In genomic region chr1:185329851-185330250, GRCm38 (mm10) we compare ENCODE assay signal across 8 mouse cellular contexts. TPM values are rescaled to one million over a fixed set of nuclear protein-coding genes. Genes with fewer than 3 reads are reported as not detected.
DNase-seq lines count a peak whose midpoint lies in the region; ATAC-seq and TF ChIP-seq lines count a peak whose summit lies in the region.

No protein-coding gene starts in this region.

- TF ChIP-seq RAD21 in CH12.LX (IDR thresholded peaks at IDR 0.05; ENCODE audit: low read depth, low read length) = no peak

- in situ Hi-C loops in CH12.LX (cut with MboI; ENCODE audit: low pct_ligation_motif_present, low pct_unique_long_range_greater_than_20kb, low sequenced_read_pairs) = no loop called here

- no peak overlapping the region for H3K9ac ChIP-seq in heart, embryonic 12.5 days
- peak overlapping the region; percentile 78 for H3K9ac ChIP-seq in CH12.LX (ENCODE audit: insufficient read depth, low read depth)
- H3K9ac ChIP-seq in forebrain, embryonic 16.5 days (replicated peaks; ENCODE audit: low read depth, low read length) = no peak overlapping the region
- no peak overlapping the region for H3K9ac ChIP-seq in liver, embryonic 16.5 days (ENCODE audit: low read depth, low read length)

- TF ChIP-seq EP300 in CH12.LX (IDR thresholded peaks at IDR 0.05; ENCODE audit: low read length) = no peak

- H3K27ac ChIP-seq in heart, embryonic 12.5 days (ENCODE audit: poor library complexity, severe bottlenecking) = no peak overlapping the region
- H3K27ac ChIP-seq in CH12.LX (ENCODE audit: insufficient read depth, low read depth) = peak overlapping the region; percentile 34; the same call in 1 of the 2 replicates
- H3K27ac ChIP-seq in forebrain, embryonic 16.5 days (ENCODE audit: low read length) = no peak overlapping the region
- peak overlapping the region; percentile 86; the same call in 1 of the 2 replicates for H3K27ac ChIP-seq in liver, embryonic 16.5 days (ENCODE audit: low read length)

- no peaks in the 10 kb centered on the region for H3K27me3 ChIP-seq in heart, embryonic 12.5 days (replicated peaks)
- no peaks in the 10 kb centered on the region for H3K27me3 ChIP-seq in CH12.LX (replicated peaks)
- no peaks in the 10 kb centered on the region for H3K27me3 ChIP-seq in forebrain, embryonic 16.5 days (replicated peaks; ENCODE audit: control insufficient read depth, insufficient read depth, low read length)
- no peaks in the 10 kb centered on the region for H3K27me3 ChIP-seq in liver, embryonic 16.5 days (ENCODE audit: control insufficient read depth, insufficient read depth, low read depth, low read length)

- 87% methylated on average over 8 of the region's 8 CpGs for WGBS in heart, embryonic 12.5 days
- WGBS in forebrain, embryonic 16.5 days = 91% methylated on average over 8 of the region's 8 CpGs
- 80% methylated on average over 8 of the region's 8 CpGs for WGBS in liver, embryonic 16.5 days (ENCODE audit: insufficient replicate concordance)

- H3K79me2 ChIP-seq in CH12.LX (replicated peaks; ENCODE audit: control insufficient read depth, extremely low read depth, insufficient read depth, poor library complexity, severe bottlenecking) = peaks cover 18% of the 10 kb centered on the region

- ATAC-seq in heart, embryonic 12.5 days (ENCODE audit: insufficient number of reproducible peaks, low FRiP score) = no peak
- no peak for ATAC-seq in forebrain, embryonic 16.5 days
- ATAC-seq in liver, embryonic 16.5 days (ENCODE audit: low read depth) = no peak

- H3K9me3 ChIP-seq in heart, embryonic 12.5 days (replicated peaks) = no peaks in the 10 kb centered on the region
- H3K9me3 ChIP-seq in CH12.LX (replicated peaks; ENCODE audit: low read length) = no peaks in the 10 kb centered on the region
- no peaks in the 10 kb centered on the region for H3K9me3 ChIP-seq in forebrain, embryonic 16.5 days (ENCODE audit: control insufficient read depth, low read length)
- H3K9me3 ChIP-seq in liver, embryonic 16.5 days (replicated peaks; ENCODE audit: control insufficient read depth, low read length) = no peaks in the 10 kb centered on the region

- TF ChIP-seq CTCF in CH12.LX (conservative IDR thresholded peaks at IDR 0.05 in 1 of 2, IDR thresholded peaks at IDR 0.05 in 1 of 2; ENCODE audit: low read depth in 2 of 2, low read length in 2 of 2) = no peak

- peaks cover 19% of the 10 kb centered on the region for H3K36me3 ChIP-seq in heart, embryonic 12.5 days
- H3K36me3 ChIP-seq in CH12.LX (replicated peaks in 1 of 2; ENCODE audit: control insufficient read depth in 1 of 2, insufficient read depth in 1 of 2, low read length in 1 of 2) = peaks cover 19 to 29% of the 10 kb centered on the region in 2 experiments
- peaks cover 5% of the 10 kb centered on the region for H3K36me3 ChIP-seq in forebrain, embryonic 16.5 days (ENCODE audit: control insufficient read depth, insufficient read depth)
- H3K36me3 ChIP-seq in liver, embryonic 16.5 days (ENCODE audit: control insufficient read depth, insufficient read depth) = peaks cover 2% of the 10 kb centered on the region; the same call in 1 of the 2 replicates

- dilution Hi-C loops in CH12.LX (cut with MboI; ENCODE audit: extremely low pct_ligation_motif_present, extremely low pct_unique_long_range_greater_than_20kb, low sequenced_read_pairs) = no loop called here

- H3K4me3 ChIP-seq in heart, embryonic 12.5 days = no peak overlapping the region
- peak overlapping the region; percentile 85 to 89 (median 89) for H3K4me3 ChIP-seq in CH12.LX (replicated peaks in 1 of 3; ENCODE audit: low read depth in 2 of 3, low read length in 2 of 3, poor library complexity in 1 of 3)
- H3K4me3 ChIP-seq in forebrain, embryonic 16.5 days (replicated peaks; ENCODE audit: low read length) = no peak overlapping the region; the same call in 1 of the 2 replicates
- no peak overlapping the region; the same call in 1 of the 2 replicates for H3K4me3 ChIP-seq in liver, embryonic 16.5 days (ENCODE audit: low read depth, low read length)

- no peak for TF ChIP-seq POLR2A in CH12.LX (IDR thresholded peaks at IDR 0.05; ENCODE audit: low read depth, low read length)

- H3K4me2 ChIP-seq in heart, embryonic 12.5 days = peak overlapping the region; percentile 68
- H3K4me2 ChIP-seq in CH12.LX (ENCODE audit: insufficient read depth, low read depth, poor library complexity, severe bottlenecking) = peak overlapping the region; percentile 47
- H3K4me2 ChIP-seq in forebrain, embryonic 16.5 days (ENCODE audit: low read length) = peak overlapping the region; percentile 74
- 0 out of 2 replicates have a peak overlapping the region, but pooled peaks have one; percentile 69 for H3K4me2 ChIP-seq in liver, embryonic 16.5 days (ENCODE audit: low read depth, low read length)

- peaks cover 14% of the 10 kb centered on the region for H3K4me1 ChIP-seq in heart, embryonic 12.5 days (replicated peaks)
- H3K4me1 ChIP-seq in CH12.LX (ENCODE audit: control insufficient read depth in 1 of 2, insufficient read depth in 2 of 2) = peaks cover 0 to 37% of the 10 kb centered on the region in 2 experiments; a peak in 3 of 4 replicates
- peaks cover 24% of the 10 kb centered on the region for H3K4me1 ChIP-seq in forebrain, embryonic 16.5 days (replicated peaks; ENCODE audit: control insufficient read depth, insufficient read depth, low read length)
- H3K4me1 ChIP-seq in liver, embryonic 16.5 days (ENCODE audit: control insufficient read depth, low read depth, low read length) = peaks cover 12% of the 10 kb centered on the region

- no peak for DNase-seq in heart, postnatal 4 days
- DNase-seq in CH12.LX (ENCODE audit: extremely low read depth) = peak; percentile 33
- no peak for DNase-seq in embryo, embryonic 9.5 days (ENCODE audit: extremely low spot score)
- no peak for DNase-seq in right cerebral cortex, postnatal 4 days
- no peak for DNase-seq in spleen, postnatal 36 days (ENCODE audit: low spot score in 2 of 2)

TF ChIP-seq in CH12.LX, 34 proteins besides CTCF, POLR2A, EP300 and RAD21:
- no peak for TF ChIP-seq GABPA (IDR thresholded peaks at IDR 0.05; ENCODE audit: insufficient replicate concordance, low read depth, low read length)
- TF ChIP-seq CHD1 (IDR thresholded peaks at IDR 0.05; ENCODE audit: low read depth, low read length) = peak; percentile 23; the same call in 1 of the 2 replicates
- 0 out of 2 replicates have a peak, but pooled peaks have one; percentile 23 for TF ChIP-seq BHLHE40 (IDR thresholded peaks at IDR 0.05; ENCODE audit: low read depth, low read length)
- no peak for TF ChIP-seq MEF2A (IDR thresholded peaks at IDR 0.05; ENCODE audit: borderline replicate concordance, low read depth, low read length)

RNA-seq across cellular contexts. Expression of gene Iars2, which starts 0.7 kb away (rescaled TPM):
- 45.3 and 46.9 TPM in 2 replicates for polyA plus RNA-seq in heart, embryonic 12.5 days (2016; fragmentation: Nextera tagmentation; extraction: Ambion mirVana)
- total RNA-seq in heart, postnatal 4 days (2021) = 10 to 100 TPM; 71.5 to 73.4 TPM
- 37.2 and 39.0 TPM in 2 replicates for total RNA-seq in CH12.LX (2012; rRNA removed)
- 47.2 and 53.6 TPM in 2 replicates for total RNA-seq in CH12.LX (2014; rRNA removed)
- polyA plus RNA-seq in CH12.LX (2012; ENCODE audit: insufficient read length, low read depth) = 39.4 and 41.9 TPM in 2 replicates
- polyA plus RNA-seq in forebrain, embryonic 16.5 days (2015; fragmentation: Nextera tagmentation; extraction: Ambion mirVana) = 18.2 and 23.6 TPM in 2 replicates
- 17.5 and 17.7 TPM in 2 replicates for polyA plus RNA-seq in liver, embryonic 16.5 days (2015; fragmentation: Nextera tagmentation; extraction: Ambion mirVana)

RNA-seq across cellular contexts. Expression of gene Bpnt1, which starts 2.1 kb away (rescaled TPM):
- polyA plus RNA-seq in heart, embryonic 12.5 days (2016; fragmentation: Nextera tagmentation; extraction: Ambion mirVana) = 28.6 and 29.0 TPM in 2 replicates
- 10 to 100 TPM; 27.8 to 29.8 TPM for total RNA-seq in heart, postnatal 4 days (2021)
- total RNA-seq in CH12.LX (2012; rRNA removed) (59.4 and 80.6 TPM in 2 replicates), CH12.LX (2014; rRNA removed) (71.9 and 81.8 TPM in 2 replicates)
- 38.4 and 41.8 TPM in 2 replicates for polyA plus RNA-seq in CH12.LX (2012; ENCODE audit: insufficient read length, low read depth)
- polyA plus RNA-seq in forebrain, embryonic 16.5 days (2015; fragmentation: Nextera tagmentation; extraction: Ambion mirVana) = 33.9 and 43.2 TPM in 2 replicates
- 10.2 and 12.6 TPM in 2 replicates for polyA plus RNA-seq in liver, embryonic 16.5 days (2015; fragmentation: Nextera tagmentation; extraction: Ambion mirVana)

RNA-seq across cellular contexts. Expression of gene Eprs, which starts 33.0 kb away (rescaled TPM):
- 110 and 115 TPM in 2 replicates for polyA plus RNA-seq in heart, embryonic 12.5 days (2016; fragmentation: Nextera tagmentation; extraction: Ambion mirVana)
- total RNA-seq in heart, postnatal 4 days (2021) = 10 to 100 TPM; 82.0 to 88.0 TPM
- 210 and 223 TPM in 2 replicates for total RNA-seq in CH12.LX (2012; rRNA removed)
- 234 and 244 TPM in 2 replicates for total RNA-seq in CH12.LX (2014; rRNA removed)
- polyA plus RNA-seq in CH12.LX (2012; ENCODE audit: insufficient read length, low read depth) = 207 and 208 TPM in 2 replicates
- 144 and 147 TPM in 2 replicates for polyA plus RNA-seq in forebrain, embryonic 16.5 days (2015; fragmentation: Nextera tagmentation; extraction: Ambion mirVana)
- polyA plus RNA-seq in liver, embryonic 16.5 days (2015; fragmentation: Nextera tagmentation; extraction: Ambion mirVana) = 67.2 and 79.3 TPM in 2 replicates

Comparison
In these comparisons a context has a peak if more than half of its experiments do, and no peak if none do; other contexts are left out.
1. H3K27ac ChIP-seq: peak in CH12.LX (single experiment) and liver, embryonic 16.5 days (single experiment); none in heart, embryonic 12.5 days (single experiment) and forebrain, embryonic 16.5 days (single experiment).
2. H3K4me3 ChIP-seq: peak in CH12.LX (3 of 3); none in heart, embryonic 12.5 days (single experiment), forebrain, embryonic 16.5 days (single experiment) and liver, embryonic 16.5 days (single experiment).
3. Peak in every context shown above with its lines, with median percentiles within 50 percentile points of each other: H3K4me2 ChIP-seq.